Mouse (Mus musculus) brain, embryonic 14.5 days (tissue): ENCODE data around the gene Ndnf. TPM values are rescaled to one million over a fixed set of nuclear protein-coding genes. Genes with fewer than 3 reads are reported as not detected.
A peak's percentile ranks its signal among the peaks of the same experiment; 100 is the strongest.

Source experiments
- DNase-seq: peaks from one replicate; pipeline ENCODE4 v3.0.0-alpha.2; 2011; ENCODE audit warnings: low read depth
- CTCF ChIP-seq: fragments of 200-500 bp; IDR thresholded peaks from 2 replicates; pipeline ENCODE4 v1.5.1; 2012; ENCODE audit warnings: inconsistent platforms, mild to moderate bottlenecking, moderate library complexity, borderline replicate concordance; ENCODE audit not compliant: insufficient read depth, insufficient read length; ENCODE audit errors: extremely low read depth
- POLR2A ChIP-seq: fragments of 200-500 bp; IDR thresholded peaks from 2 replicates; pipeline ENCODE4 v1.6.1; 2012; ENCODE audit warnings: mild to moderate bottlenecking, inconsistent platforms, borderline replicate concordance; ENCODE audit not compliant: poor library complexity, insufficient read depth, insufficient read length, severe bottlenecking; ENCODE audit errors: extremely low read depth
- polyA plus RNA-seq: library from polyadenylated mRNA; depleted of rRNA; stranded (reverse); fragments of >200 nt; gene quantifications from 2 replicates; pipeline ENCODE4 v1.2.3, GENCODE M21; 2012; rRNA removed

Gene Ndnf
- 5.2 and 12.3 TPM in 2 replicates for polyA plus RNA-seq

GRCm38 (mm10) chr6:65671451-65671850 is at the start of gene Ndnf:
Ndnf (plus strand) TSS chr6:65671590.
- peak; percentile 90 for DNase-seq
- TF ChIP-seq POLR2A (peak; percentile 61; the same call in 1 of the 2 replicates), CTCF (no peak)

GRCm38 (mm10) chr6:65623016-65623715 is 48.2 kb upstream of the Ndnf start:
- peak; percentile 22 for DNase-seq
- TF ChIP-seq CTCF (no peak), POLR2A (no peak)

- DNase-seq: no peak
- no peak for TF ChIP-seq POLR2A
- TF ChIP-seq CTCF: no peak
These were observed 40.8 kb upstream of the Ndnf start for GRCm38 (mm10) chr6:65630578-65630977.

- DNase-seq: no peak
- TF ChIP-seq CTCF: no peak
- TF ChIP-seq POLR2A: no peak
These were observed 39.2 kb upstream of the Ndnf start for GRCm38 (mm10) chr6:65632184-65632583.

GRCm38 (mm10) chr6:65642431-65642830 is 29.0 kb upstream of the Ndnf start:
- TF ChIP-seq CTCF (no peak), POLR2A (no peak)
- peak; percentile 30 for DNase-seq

GRCm38 (mm10) chr6:65644110-65644509 is 27.3 kb upstream of the Ndnf start:
- peak; percentile 78 for DNase-seq
- TF ChIP-seq POLR2A (no peak), CTCF (no peak)

GRCm38 (mm10) chr6:65646408-65646807 is 25.0 kb upstream of the Ndnf start:
- TF ChIP-seq POLR2A (no peak), CTCF (no peak)
- DNase-seq: no peak

- DNase-seq: no peak
- no peak for TF ChIP-seq POLR2A
These were observed 23.7 kb upstream of the Ndnf start for GRCm38 (mm10) chr6:65647731-65648130.

GRCm38 (mm10) chr6:65651376-65651775 is 20.0 kb upstream of the Ndnf start:
- TF ChIP-seq POLR2A (no peak), CTCF (no peak)
- DNase-seq: peak; percentile 80

- TF ChIP-seq CTCF (no peak), POLR2A (no peak)
These were observed 10.1 kb upstream of the Ndnf start for GRCm38 (mm10) chr6:65661272-65661671.

GRCm38 (mm10) chr6:65662050-65662449 is 9.3 kb upstream of the Ndnf start:
- TF ChIP-seq CTCF (no peak), POLR2A (no peak)
- no peak for DNase-seq

More at GRCm38 (mm10) chr6:65661272-65661671, 10.1 kb upstream of the Ndnf start:
- DNase-seq: no peak

- TF ChIP-seq CTCF (no peak), POLR2A (no peak)
- no peak for DNase-seq
These were observed 7.4 kb upstream of the Ndnf start for GRCm38 (mm10) chr6:65663990-65664389.
